Comparison of ENCODE assay signal across 9 mouse cellular contexts in the genomic region with DNA sequence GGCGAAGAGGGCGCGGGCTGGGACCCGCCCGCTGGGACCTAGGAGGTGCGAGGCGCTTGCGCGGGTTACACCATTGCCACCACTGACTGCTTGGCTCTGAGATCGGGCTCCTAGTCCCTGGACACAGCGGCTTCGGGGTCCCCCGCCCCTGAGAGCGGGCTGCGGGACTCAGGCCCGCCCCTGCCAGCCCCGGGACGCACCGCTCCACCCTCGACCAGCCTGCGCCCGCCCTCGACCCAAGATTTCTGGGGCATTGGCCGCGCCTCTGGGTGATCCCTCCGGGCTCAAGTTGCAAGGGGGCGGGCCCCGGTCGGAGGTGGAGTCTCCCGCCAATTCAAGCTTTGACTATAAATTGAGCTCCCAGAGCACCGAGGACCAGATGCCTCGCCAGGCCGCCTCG. TPM values are rescaled to one million over a fixed set of nuclear protein-coding genes. Genes with fewer than 3 reads are reported as not detected.
DNase-seq lines count a peak whose midpoint lies in the region; ATAC-seq and TF ChIP-seq lines count a peak whose summit lies in the region.
"Had no signal": no experiment of that assay in that cellular context is flagged by ENCODE, and none has a peak within 500 bp of the region (broad histone marks: within the 10 kb centered on the region; RNA-seq: fewer than 3 reads in every experiment).

A gene (plus strand): TSS at position 216 of the 400 bp plus-strand sequence.

- no peak within 1 kb of the TSS for H3K27ac ChIP-seq in embryonic facial prominence, embryonic 11.5 days (replicated peaks; ENCODE audit: low read depth, low read length)
- H3K27ac ChIP-seq in hindbrain, embryonic 15.5 days (replicated peaks), result no peak within 1 kb of the TSS
- H3K27ac ChIP-seq in liver, embryonic 11.5 days (ENCODE audit: low read depth, low read length), result no peak within 1 kb of the TSS
- no peak within 1 kb of the TSS for H3K27ac ChIP-seq in neural tube, embryonic 12.5 days
- H3K27ac ChIP-seq in left cerebral cortex, adult 2 months, result no peak within 1 kb of the TSS

- H3K4me3 ChIP-seq in embryonic facial prominence, embryonic 11.5 days (ENCODE audit: low read depth, low read length), result peak within 1 kb of the TSS; percentile 37
- H3K4me3 ChIP-seq in hindbrain, embryonic 15.5 days, result peak within 1 kb of the TSS; percentile 53
- H3K4me3 ChIP-seq in liver, embryonic 11.5 days (ENCODE audit: low read depth, low read length), result peak within 1 kb of the TSS; percentile 47
- peak within 1 kb of the TSS; percentile 39 for H3K4me3 ChIP-seq in neural tube, embryonic 12.5 days
- no peak within 1 kb of the TSS for H3K4me3 ChIP-seq in left cerebral cortex, adult 2 months

- peaks cover 83% of the 10 kb centered on the region for H3K27me3 ChIP-seq in embryonic facial prominence, embryonic 11.5 days (ENCODE audit: control insufficient read depth, insufficient read depth, low read length)
- peaks cover 96% of the 10 kb centered on the region for H3K27me3 ChIP-seq in hindbrain, embryonic 15.5 days
- H3K27me3 ChIP-seq in liver, embryonic 11.5 days (replicated peaks; ENCODE audit: control insufficient read depth, insufficient read depth, low read length), result peaks cover 86% of the 10 kb centered on the region
- peaks cover 100% of the 10 kb centered on the region for H3K27me3 ChIP-seq in neural tube, embryonic 12.5 days (replicated peaks)

- H3K9ac ChIP-seq in embryonic facial prominence, embryonic 11.5 days (replicated peaks; ENCODE audit: low read length), result peak within 1 kb of the TSS; percentile 37; the same call in 1 of the 2 replicates
- H3K9ac ChIP-seq in hindbrain, embryonic 15.5 days, result peak within 1 kb of the TSS; percentile 33
- peak within 1 kb of the TSS; percentile 20; the same call in 1 of the 2 replicates for H3K9ac ChIP-seq in liver, embryonic 11.5 days (ENCODE audit: low read depth, low read length)
- H3K9ac ChIP-seq in neural tube, embryonic 12.5 days, result no peak within 1 kb of the TSS

- 0% methylated on average over 24 of the region's 34 CpGs for WGBS in embryonic facial prominence, embryonic 11.5 days
- WGBS in hindbrain, embryonic 15.5 days, result 0% methylated on average over 29 of the region's 34 CpGs
- WGBS in liver, embryonic 11.5 days, result 3% methylated on average over 34 of the region's 34 CpGs
- under 1% methylated on average over 34 of the region's 34 CpGs for WGBS in neural tube, embryonic 12.5 days

- TF ChIP-seq CTCF in left cerebral cortex, adult 2 months (IDR thresholded peaks at IDR 0.05), result no peak

- ATAC-seq in embryonic facial prominence, embryonic 11.5 days (replicated peaks; ENCODE audit: insufficient number of reproducible peaks, low FRiP score, low TSS enrichment, low read depth), result peak; percentile 66
- ATAC-seq in hindbrain, embryonic 15.5 days (ENCODE audit: low FRiP score, low read depth), result peak; percentile 36; the same call in 1 of the 2 replicates
- peak; percentile 67 for ATAC-seq in liver, embryonic 11.5 days (replicated peaks; ENCODE audit: low FRiP score)
- peak; percentile 29; the same call in 1 of the 2 replicates for ATAC-seq in neural tube, embryonic 12.5 days (ENCODE audit: low FRiP score, low read depth)

- H3K9me3 ChIP-seq in embryonic facial prominence, embryonic 11.5 days (replicated peaks; ENCODE audit: control insufficient read depth, low read length), result no peaks in the 10 kb centered on the region
- no peaks in the 10 kb centered on the region for H3K9me3 ChIP-seq in hindbrain, embryonic 15.5 days
- no peaks in the 10 kb centered on the region for H3K9me3 ChIP-seq in liver, embryonic 11.5 days (ENCODE audit: control insufficient read depth, low read length)
- H3K9me3 ChIP-seq in neural tube, embryonic 12.5 days, result no peaks in the 10 kb centered on the region

- DNase-seq in WW6 (ENCODE audit: low read depth, low spot score), result peak; percentile 60
- peak; percentile 74 for DNase-seq in embryonic facial prominence, embryonic 11.5 days (ENCODE audit: low spot score)
- peak; percentile 60 for DNase-seq in liver, embryonic 11.5 days (ENCODE audit: low spot score)
- DNase-seq in left cerebral cortex, adult 2 months (ENCODE audit: extremely low spot score in 1 of 2, low spot score in 2 of 2), result no peak
- no peak for DNase-seq in left cerebral cortex, adult 9 months (ENCODE audit: low spot score in 2 of 2)
- DNase-seq in spleen, adult 18-20 months, result no peak

- peak within 1 kb of the TSS; percentile 71 for H3K4me2 ChIP-seq in embryonic facial prominence, embryonic 11.5 days (ENCODE audit: low read depth, low read length)
- peak within 1 kb of the TSS; percentile 85 for H3K4me2 ChIP-seq in hindbrain, embryonic 15.5 days
- peak within 1 kb of the TSS; percentile 59 for H3K4me2 ChIP-seq in liver, embryonic 11.5 days
- peak within 1 kb of the TSS; percentile 62 for H3K4me2 ChIP-seq in neural tube, embryonic 12.5 days (replicated peaks)

- intact Hi-C loops in left cerebral cortex, adult 2 months (cut with DNase I), result loop anchor here (5.0 kb wide), 1 partner anchor 232 kb away; no protein-coding TSS in a partner anchor

- 0 out of 2 replicates have a peak, but pooled peaks cover 2% of the 10 kb centered on the region for H3K4me1 ChIP-seq in embryonic facial prominence, embryonic 11.5 days (ENCODE audit: control insufficient read depth, insufficient read depth, low read length)
- H3K4me1 ChIP-seq in hindbrain, embryonic 15.5 days (replicated peaks), result peaks cover 33% of the 10 kb centered on the region
- H3K4me1 ChIP-seq in liver, embryonic 11.5 days (replicated peaks; ENCODE audit: control insufficient read depth, insufficient read depth, low read length), result no peaks in the 10 kb centered on the region
- peaks cover 13% of the 10 kb centered on the region for H3K4me1 ChIP-seq in neural tube, embryonic 12.5 days

- H3K36me3 ChIP-seq in embryonic facial prominence, embryonic 11.5 days (replicated peaks; ENCODE audit: control insufficient read depth, insufficient read depth, low read depth, low read length), result no peaks in the 10 kb centered on the region
- no peaks in the 10 kb centered on the region for H3K36me3 ChIP-seq in hindbrain, embryonic 15.5 days
- no peaks in the 10 kb centered on the region for H3K36me3 ChIP-seq in liver, embryonic 11.5 days (ENCODE audit: control insufficient read depth, insufficient read depth, low read length)
- no peaks in the 10 kb centered on the region for H3K36me3 ChIP-seq in neural tube, embryonic 12.5 days

RNA-seq across cellular contexts. Expression of the gene that starts here (rescaled TPM):
- polyA plus RNA-seq in embryonic facial prominence, embryonic 11.5 days (2014; fragmentation: Nextera tagmentation; extraction: Ambion mirVana), result 0.32 and 0.43 TPM in 2 replicates
- polyA plus RNA-seq in hindbrain, embryonic 15.5 days (2015; fragmentation: Nextera tagmentation; extraction: Ambion mirVana), result 1.9 and 3.3 TPM in 2 replicates
- not detected in 2 replicates for polyA plus RNA-seq in liver, embryonic 11.5 days (2014; fragmentation: Nextera tagmentation; extraction: Ambion mirVana)
- polyA plus RNA-seq in neural tube, embryonic 12.5 days (2016; fragmentation: Nextera tagmentation; extraction: Ambion mirVana), result 1.9 and 2.3 TPM in 2 replicates
- total RNA-seq in left cerebral cortex, adult 2 months (2021), result 1 to 10 TPM; 3.6 to 5.7 TPM
- total RNA-seq: neutrophil, adult 5-6 weeks had no signal

Comparison
In these comparisons a context has a peak if more than half of its experiments do, and no peak if none do; other contexts are left out.
1. Peak in DNase-seq, ATAC-seq, H3K4me3 ChIP-seq, H3K9ac ChIP-seq and H3K4me2 ChIP-seq in embryonic facial prominence, embryonic 11.5 days; RNA of the gene not detected or under 1 TPM.
2. Peak in DNase-seq, ATAC-seq, H3K4me3 ChIP-seq, H3K9ac ChIP-seq and H3K4me2 ChIP-seq in liver, embryonic 11.5 days; RNA of the gene not detected or under 1 TPM.